Mouse (Mus musculus) 3134 (cell line): ENCODE data around the gene Gm10300.

Source experiments
- DNase-seq: peaks from one replicate; pipeline ENCODE4 v3.0.0-alpha.2; 2011; ENCODE audit warnings: low spot score; ENCODE audit not compliant: insufficient read length; ENCODE audit errors: extremely low read depth

Gm10300 gene

DNA sequence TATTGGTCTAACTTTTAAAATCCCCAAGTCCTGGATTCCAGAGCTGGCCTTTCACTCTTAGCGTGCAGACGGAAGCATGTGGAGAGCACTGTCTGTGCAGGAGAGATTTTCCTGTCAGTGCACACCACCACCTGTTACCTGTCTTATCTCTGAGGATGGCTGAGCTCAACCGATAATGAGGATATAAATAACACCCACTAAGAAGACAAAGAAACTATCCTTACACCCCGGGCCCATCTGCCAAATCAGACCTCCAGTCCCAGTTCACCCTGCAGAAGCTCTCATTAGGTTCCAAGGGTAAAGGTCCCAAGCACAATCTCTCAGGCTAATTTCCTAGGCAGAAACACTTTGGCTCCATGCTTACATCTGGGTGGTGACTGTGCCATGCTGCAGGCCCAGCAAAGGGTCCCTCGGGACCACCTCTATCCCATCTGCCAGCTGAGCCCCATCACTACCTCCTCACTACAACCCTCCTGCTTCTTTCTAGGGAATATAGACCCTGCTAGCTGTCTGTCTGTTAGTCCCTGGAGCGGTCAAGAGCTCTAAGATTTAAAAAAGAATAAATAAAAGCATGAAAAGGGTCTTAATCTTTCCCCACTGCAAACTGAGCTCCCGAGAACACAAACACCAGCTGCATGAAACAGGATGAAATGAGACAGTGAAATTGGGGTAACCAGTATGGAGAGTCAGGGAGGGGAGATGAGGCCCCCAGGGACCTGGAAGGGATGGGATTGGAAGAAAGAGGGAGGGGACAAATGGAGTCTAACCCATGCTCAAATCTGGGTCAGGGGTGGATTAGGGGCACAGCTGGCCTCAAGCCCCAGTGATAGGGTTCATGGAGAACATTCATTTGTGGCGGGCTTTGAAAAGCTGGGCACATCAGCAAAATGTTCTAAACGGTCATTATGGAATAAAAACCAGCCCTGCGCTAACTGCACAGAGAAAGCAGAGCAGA lies 22.9 kb upstream of the Gm10300 start:
- DNase-seq = no peak

GRCm38 (mm10) chr4:132057311-132057710 lies 17.2 kb upstream of the Gm10300 start:
- DNase-seq = no peak

- DNase-seq = no peak
Measured at GRCm38 (mm10) chr4:132059541-132059940, 15.0 kb upstream of the Gm10300 start.

- no peak for DNase-seq
Measured at GRCm38 (mm10) chr4:132060040-132060832, 14.3 kb upstream of the Gm10300 start.

- DNase-seq = no peak
Measured at GRCm38 (mm10) chr4:132062289-132062688, 12.2 kb upstream of the Gm10300 start.

DNA sequence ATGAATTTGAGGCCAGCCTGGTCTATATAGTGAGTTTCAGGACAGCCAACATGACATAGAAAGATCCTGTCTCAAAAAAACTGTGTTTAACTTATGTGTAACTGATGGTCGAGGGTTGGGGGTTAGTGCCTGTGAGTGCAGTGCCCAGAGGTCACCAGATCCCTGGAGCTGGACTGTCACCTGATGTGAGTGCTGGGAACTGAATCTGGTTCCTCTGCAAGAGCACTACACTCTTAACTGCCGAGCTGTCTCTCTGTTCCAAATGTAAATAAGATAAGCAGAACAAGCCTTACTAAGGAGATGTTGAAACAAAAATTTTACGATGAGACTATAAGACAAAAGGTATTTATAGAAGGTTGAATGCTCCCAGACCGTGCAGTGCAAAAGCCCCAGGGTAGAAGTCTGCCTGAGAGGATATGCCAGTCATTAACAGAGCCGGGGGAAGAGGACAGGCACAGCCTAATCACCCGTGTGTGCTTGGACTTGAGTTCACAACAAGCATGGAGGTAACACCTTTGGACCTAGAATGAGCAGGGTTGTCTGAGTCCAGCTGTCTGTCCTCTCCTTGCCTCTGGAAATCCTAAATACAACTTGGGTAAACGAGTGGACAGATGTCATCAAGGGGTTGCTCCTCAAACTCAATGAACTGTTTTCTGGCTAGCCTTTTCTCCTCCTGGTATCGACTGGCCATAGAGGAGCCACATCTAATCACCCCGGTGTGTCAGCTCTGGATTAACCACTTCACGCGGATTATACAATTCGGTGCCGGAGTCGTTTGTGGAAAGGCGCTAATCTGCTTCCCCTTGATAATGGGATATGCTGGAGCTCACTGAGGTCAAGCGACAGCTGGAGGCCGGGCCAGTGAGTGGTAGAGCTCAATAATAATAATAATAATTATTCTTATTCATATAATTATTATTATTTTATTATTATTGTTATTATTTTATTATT lies 11.3 kb upstream of the Gm10300 start:
- DNase-seq = no peak

DNA sequence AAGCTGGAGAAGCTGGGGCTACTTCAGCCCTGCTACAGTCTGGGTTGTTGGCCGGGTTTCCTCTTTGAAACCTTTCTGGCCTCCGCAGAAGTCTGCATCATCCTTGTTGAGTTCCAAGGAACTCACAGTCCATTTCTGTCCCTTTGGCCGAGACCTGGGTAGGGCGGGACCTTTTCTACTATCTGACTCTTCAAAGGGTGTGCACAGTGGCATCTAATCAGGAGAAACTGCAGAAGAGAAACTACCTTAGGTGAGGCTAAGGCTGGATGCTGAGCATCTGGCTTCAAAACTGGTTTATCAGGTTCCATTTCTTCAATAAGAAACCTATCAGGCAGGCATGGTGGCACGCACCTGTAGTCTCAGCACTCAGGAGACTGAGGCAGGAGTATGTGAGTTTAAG lies 9.9 kb upstream of the Gm10300 start:
- DNase-seq = no peak

- no peak for DNase-seq
Measured at GRCm38 (mm10) chr4:132065578-132065977, 8.9 kb upstream of the Gm10300 start.

DNA sequence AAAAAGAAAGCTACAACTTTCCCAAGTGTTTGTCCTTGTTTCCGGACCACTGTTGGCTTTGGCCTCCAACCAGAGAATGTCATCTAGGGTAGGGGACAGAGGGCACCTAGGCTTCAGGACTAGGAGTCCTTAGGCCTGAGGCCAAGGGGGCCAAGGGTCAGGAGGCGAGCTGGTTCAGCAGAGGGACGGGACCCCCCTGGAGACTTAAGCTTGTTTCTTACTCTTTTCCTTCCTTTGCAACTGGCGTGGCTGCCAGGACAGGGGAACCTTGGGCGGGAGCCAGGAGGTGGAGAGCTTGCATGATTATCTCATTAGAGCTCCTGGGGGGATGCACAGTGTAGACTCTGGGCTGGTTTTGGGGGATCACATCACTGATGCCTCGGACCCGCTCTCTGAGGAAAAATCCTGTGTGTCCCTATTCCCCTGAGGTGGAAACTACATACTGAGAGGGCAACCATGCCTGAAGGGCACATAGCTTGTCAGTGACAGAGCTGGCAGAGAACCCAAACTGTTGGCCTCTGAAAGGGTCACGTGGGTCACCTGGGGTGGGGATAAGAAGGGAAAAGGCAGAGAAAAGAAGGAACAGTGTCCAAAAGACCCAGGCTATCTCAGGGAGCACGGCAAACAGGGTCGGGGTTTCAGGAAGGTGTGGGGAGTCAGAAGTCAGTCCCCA lies 8.3 kb upstream of the Gm10300 start:
- peak; percentile 36 for DNase-seq

DNA sequence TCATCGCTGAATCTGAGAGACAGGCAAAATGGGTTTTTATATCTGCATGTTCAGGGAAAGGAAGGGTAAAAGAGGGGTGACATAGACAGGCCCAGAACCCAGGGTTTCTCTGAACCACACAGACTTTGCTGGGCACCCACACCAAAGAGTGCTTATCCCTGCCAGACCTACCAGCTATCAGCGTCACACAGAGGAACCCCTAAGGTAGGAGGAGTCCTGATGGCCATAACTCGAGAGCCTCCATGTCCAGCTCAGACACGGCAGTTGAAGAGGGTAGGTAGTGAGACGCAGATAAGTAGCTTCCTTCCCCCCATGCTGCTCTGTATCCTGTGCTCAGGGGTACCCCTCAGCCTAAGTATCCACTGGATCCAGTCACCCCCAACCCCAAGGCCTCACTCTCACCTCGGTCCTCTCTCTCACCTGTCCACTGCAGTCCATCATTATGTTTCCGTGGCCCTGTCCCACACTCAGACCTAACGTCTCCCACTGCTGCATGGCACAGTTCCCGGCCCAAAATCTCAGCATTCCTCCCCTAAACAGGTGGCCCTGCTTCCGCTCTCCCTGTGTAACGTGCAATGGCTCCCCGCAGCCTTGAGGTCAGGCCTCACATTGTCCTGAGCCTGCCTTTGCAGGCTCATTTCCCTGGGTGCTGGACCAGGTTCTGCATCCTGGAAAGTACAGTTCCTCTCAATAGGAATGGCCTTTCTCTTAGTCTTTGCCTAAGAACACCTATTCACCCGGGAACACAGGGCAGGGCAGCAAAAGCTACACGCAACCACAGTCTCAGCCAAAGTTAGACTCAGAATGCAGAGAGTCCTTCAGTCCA lies 7.2 kb upstream of the Gm10300 start:
- no peak for DNase-seq

GRCm38 (mm10) chr4:132067938-132068235 lies 6.6 kb upstream of the Gm10300 start:
- no peak for DNase-seq

DNA sequence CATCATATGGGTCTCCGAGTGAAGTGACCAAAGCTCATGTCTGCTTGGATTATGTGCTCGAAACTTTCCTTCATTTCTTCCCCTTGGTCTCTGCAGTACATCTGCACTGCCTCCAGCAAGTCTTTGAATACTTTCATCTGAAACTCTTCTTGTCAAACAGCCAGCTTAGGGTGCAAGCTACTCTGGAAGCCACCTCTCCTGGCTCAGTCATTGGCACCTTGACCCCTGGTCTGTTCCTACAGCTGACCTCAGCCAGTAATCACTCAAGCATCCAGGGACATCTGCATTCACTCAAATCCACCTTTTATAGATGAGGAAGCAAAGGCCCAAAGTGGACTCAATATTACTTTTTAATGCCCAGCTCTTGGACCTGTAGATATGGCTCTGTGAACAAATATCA lies 2.8 kb upstream of the Gm10300 start:
- no peak for DNase-seq

DNA sequence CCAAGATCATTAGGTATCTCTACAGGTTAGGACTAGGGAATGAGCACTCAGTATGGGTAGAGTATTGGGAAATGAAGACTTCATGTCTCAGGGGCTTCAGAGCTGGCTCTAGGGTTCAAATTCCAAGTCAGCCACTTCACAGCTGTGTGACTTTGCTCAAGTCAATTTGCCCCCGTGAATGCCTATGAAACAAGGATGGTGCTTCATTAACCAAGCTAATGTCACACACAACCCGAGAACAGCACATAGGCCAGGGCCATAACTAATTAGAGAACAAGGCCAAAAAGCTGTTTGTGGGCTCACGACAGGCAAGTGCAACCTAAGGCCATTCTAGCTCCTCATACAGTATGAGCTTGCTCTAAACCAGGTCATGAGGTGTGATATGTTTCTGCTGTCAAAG lies 2.3 kb upstream of the Gm10300 start:
- no peak for DNase-seq

- DNase-seq = no peak
Measured at GRCm38 (mm10) chr4:132072946-132073345, 1.6 kb upstream of the Gm10300 start.

GRCm38 (mm10) chr4:132074933-132075769 lies 654 bp downstream of the Gm10300 start, which contains the start of gene Epb41:
TSS of gene Epb41 (minus strand) at chr4:132075321.
- DNase-seq = peak; percentile 95

GRCm38 (mm10) chr4:132075796-132076195 lies 1.3 kb downstream of the Gm10300 start:
- no peak for DNase-seq

DNA sequence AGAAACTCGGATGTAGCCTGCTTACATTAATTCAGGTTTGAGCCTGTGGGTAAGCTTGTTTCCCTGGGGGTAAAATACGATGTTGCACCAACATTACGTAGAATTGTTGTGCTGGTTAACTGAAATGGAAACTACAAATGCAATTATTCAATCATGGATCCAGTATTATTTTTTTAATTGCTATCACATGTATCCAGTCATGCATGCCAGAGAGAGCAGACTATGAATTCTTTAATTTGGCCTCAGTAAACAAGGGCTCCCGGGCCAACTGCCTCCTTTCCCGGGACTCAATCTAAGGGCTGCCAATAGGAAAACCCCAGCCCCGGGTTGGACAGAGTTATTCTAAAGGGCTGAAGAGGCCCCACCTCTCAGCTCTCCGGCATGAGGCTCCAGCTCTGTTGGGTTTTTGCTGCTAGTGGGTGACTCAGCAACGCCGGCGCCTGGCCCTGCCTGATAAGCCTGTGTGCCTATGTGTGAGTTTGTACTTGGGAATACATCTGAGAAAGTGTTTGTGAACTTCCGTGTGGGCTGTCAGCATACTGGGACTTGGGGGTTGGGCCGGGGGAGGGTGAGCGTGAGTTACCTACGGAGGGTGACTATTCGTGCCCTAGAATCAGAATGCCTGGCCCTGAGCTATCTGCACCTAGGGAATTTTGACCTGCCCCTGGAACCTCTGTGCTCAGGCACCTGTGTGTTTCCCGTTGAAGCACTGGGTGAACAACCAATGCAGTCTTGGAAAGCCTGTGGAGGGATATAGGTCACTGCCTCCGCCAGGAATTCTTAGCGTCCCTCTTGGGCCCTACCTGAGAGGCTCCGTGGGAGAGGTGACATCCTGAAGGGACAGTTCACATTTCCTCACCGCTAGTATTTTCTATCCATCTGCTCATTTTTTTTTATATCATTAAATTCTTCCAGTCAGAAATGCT lies 2.2 kb downstream of the Gm10300 start:
- DNase-seq = peak; percentile 52
